Mouse (Mus musculus): ENCODE results near the gene Ethe1. TPM values are rescaled to one million over a fixed set of nuclear protein-coding genes. Genes with fewer than 3 reads are reported as not detected.

Gene Ethe1
- polyA plus RNA-seq, 2 experiments, result 19.9 to 30.7 TPM

DNA sequence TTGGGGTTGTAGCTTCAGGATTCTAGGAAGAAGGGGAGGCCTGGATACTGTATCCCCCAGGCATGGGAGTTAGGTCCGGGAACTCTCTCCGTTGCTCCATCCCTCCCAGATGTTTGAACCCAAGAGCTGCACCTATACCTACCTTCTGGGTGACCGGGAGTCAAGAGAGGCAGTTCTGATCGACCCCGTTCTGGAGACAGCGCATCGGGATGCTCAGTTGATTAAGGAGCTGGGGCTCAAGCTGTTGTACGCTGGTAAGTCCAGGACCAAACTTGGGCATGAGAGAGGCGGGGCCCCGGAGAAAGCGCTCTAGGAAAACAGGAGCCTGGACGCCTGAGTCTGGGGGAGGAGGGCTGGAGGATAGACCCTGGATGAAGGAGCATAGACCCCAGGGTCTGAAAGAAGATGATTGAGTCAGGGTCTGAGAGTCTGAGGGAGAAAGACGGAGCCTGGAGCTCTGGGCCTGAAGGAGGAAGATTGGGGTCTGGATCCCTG is 7.0 kb downstream of the Ethe1 start:
- ATAC-seq (ENCODE audit: low FRiP score, low read depth) (no peak; the same call in 1 of the 2 replicates), DNase-seq (ENCODE audit: low spot score) (no peak)
- TF ChIP-seq POLR2A (IDR thresholded peaks at IDR 0.05; ENCODE audit: borderline replicate concordance, extremely low read depth, insufficient read depth, insufficient read length), result no peak
- peaks cover 12% of the 10 kb centered on the region for H3K4me1 ChIP-seq (ENCODE audit: control insufficient read depth, insufficient read depth, low read length)
- no peaks in the 10 kb centered on the region for H3K27me3 ChIP-seq (ENCODE audit: control insufficient read depth, insufficient read depth, low read length)
- peak overlapping the region; percentile 72 for H3K4me2 ChIP-seq (replicated peaks; ENCODE audit: low read depth, low read length, severe bottlenecking)
- H3K9me3 ChIP-seq (ENCODE audit: control insufficient read depth, low read length), result no peaks in the 10 kb centered on the region
- WGBS, result 2% methylated on average over 13 of the region's 13 CpGs
- peak overlapping the region; percentile 72 for H3K4me3 ChIP-seq (replicated peaks; ENCODE audit: low read length)
- H3K9ac ChIP-seq (ENCODE audit: low read depth, low read length, severe bottlenecking), result peak overlapping the region; percentile 77
- no peaks in the 10 kb centered on the region; the same call in 1 of the 2 replicates for H3K36me3 ChIP-seq (ENCODE audit: control insufficient read depth, insufficient read depth, low read length)
- no peak overlapping the region for H3K27ac ChIP-seq (replicated peaks; ENCODE audit: low read depth, low read length)

DNA sequence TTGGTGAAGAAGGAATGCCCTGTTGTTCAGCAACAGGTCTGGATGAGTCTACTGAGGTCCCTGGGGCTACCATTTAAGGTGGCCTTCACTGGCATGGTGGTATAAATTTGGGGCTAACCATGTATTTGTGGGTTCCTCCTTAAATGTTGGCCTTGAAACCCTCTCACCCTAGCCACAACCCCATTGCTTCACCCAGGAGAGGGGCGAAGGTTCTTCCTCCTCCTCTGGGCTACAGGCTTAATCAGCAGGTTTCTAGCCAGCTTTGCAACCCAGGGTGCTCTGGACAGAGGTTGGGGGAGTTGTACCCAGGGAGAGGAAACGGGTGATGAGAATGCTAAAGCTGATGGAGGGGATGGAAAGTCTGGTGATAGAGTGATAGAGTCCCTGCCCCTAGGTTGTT is 8.1 kb downstream of the Ethe1 start:
- H3K4me3 ChIP-seq (replicated peaks; ENCODE audit: low read length), result no peak overlapping the region
- 63% methylated on average over 2 of the region's 2 CpGs for WGBS
- ATAC-seq (ENCODE audit: low FRiP score, low read depth) (no peak), DNase-seq (ENCODE audit: low spot score) (no peak)
- H3K36me3 ChIP-seq (ENCODE audit: control insufficient read depth, insufficient read depth, low read length), result no peaks in the 10 kb centered on the region; the same call in 1 of the 2 replicates
- H3K27me3 ChIP-seq (ENCODE audit: control insufficient read depth, insufficient read depth, low read length), result no peaks in the 10 kb centered on the region
- no peak overlapping the region for H3K9ac ChIP-seq (ENCODE audit: low read depth, low read length, severe bottlenecking)
- H3K27ac ChIP-seq (replicated peaks; ENCODE audit: low read depth, low read length), result no peak overlapping the region
- TF ChIP-seq POLR2A (IDR thresholded peaks at IDR 0.05; ENCODE audit: borderline replicate concordance, extremely low read depth, insufficient read depth, insufficient read length), result no peak
- H3K9me3 ChIP-seq (ENCODE audit: control insufficient read depth, low read length), result no peaks in the 10 kb centered on the region
- no peak overlapping the region for H3K4me2 ChIP-seq (replicated peaks; ENCODE audit: low read depth, low read length, severe bottlenecking)
- peaks cover 12% of the 10 kb centered on the region for H3K4me1 ChIP-seq (ENCODE audit: control insufficient read depth, insufficient read depth, low read length)

DNA sequence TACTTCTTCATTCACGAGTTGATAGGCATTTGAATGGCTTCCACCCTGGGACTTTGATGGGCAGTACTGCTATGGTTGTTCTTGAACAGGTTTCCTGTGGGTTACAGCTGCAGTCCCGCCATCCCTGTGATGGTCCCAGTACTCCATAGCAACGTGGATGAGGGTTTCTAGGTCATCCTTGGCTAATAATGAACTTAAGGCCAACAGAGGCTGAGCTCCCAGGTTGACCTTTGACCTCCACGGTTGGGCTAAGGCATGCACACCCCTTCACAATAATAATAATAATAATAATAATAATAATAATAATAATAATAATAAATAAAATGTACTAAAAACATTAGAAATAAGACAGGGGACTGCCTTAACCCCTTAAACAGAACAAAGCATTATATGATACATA is 10.8 kb downstream of the Ethe1 start:
- Histone ChIP-seq H3K27me3 (ENCODE audit: control insufficient read depth, insufficient read depth, low read length) (no peaks in the 10 kb centered on the region), H3K4me1 (ENCODE audit: control insufficient read depth, insufficient read depth, low read length) (peaks cover 12% of the 10 kb centered on the region), H3K27ac (replicated peaks; ENCODE audit: low read depth, low read length) (no peak overlapping the region), H3K9me3 (ENCODE audit: control insufficient read depth, low read length) (no peaks in the 10 kb centered on the region), H3K4me3 (replicated peaks; ENCODE audit: low read length) (no peak overlapping the region), H3K9ac (ENCODE audit: low read depth, low read length, severe bottlenecking) (no peak overlapping the region), H3K36me3 (ENCODE audit: control insufficient read depth, insufficient read depth, low read length) (no peaks in the 10 kb centered on the region; the same call in 1 of the 2 replicates), H3K4me2 (replicated peaks; ENCODE audit: low read depth, low read length, severe bottlenecking) (no peak overlapping the region)
- TF ChIP-seq POLR2A (IDR thresholded peaks at IDR 0.05; ENCODE audit: borderline replicate concordance, extremely low read depth, insufficient read depth, insufficient read length), result no peak
- no peak for DNase-seq (ENCODE audit: low spot score)
- 66% methylated on average over 4 of the region's 4 CpGs for WGBS
- ATAC-seq (ENCODE audit: low FRiP score, low read depth), result no peak

DNA sequence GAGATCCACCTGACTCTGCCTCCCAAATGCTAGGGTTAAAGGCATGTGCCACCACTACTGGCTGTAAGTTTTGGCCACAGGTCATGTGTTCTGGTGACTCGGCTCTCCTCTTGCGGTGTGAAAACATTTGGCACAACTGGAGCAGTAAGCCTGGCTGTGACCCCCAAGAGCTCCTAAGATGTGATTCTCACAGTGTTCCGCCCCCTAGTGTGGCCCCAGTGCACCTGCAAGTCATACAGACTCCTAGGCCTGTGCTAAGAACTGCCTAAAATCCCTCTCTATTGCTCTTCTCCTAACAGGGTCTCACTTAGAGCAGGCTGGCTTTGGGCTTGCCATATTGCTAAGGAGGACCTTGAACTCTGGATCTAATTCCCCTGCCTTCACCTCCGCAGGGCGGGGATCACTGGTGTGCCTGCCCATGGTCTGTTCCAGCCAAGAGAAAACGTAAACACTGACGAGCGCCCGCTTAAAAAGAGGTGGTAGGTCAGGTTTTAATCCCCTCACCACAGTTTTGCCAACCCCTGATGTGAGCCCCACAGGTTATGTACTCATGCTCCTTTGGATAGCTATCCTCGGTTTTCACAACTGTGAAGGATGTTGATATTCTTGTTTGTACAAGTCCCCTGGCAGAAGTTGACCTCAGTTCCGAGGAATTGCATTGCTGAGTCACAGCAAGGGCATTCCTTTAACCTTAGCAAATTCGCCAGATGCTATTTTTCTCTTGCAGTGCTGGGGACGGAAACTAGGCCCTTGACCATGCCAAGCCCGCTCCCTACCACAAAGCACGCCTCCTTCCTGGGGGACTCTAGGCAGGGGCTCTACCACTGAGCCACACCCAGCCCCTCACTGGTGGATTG is 12.1 kb downstream of the Ethe1 start:
- Histone ChIP-seq H3K4me3 (replicated peaks; ENCODE audit: low read length) (no peak overlapping the region), H3K4me1 (ENCODE audit: control insufficient read depth, insufficient read depth, low read length) (peaks cover 6% of the 10 kb centered on the region; the same call in 1 of the 2 replicates), H3K9me3 (ENCODE audit: control insufficient read depth, low read length) (no peaks in the 10 kb centered on the region), H3K27ac (replicated peaks; ENCODE audit: low read depth, low read length) (no peak overlapping the region), H3K36me3 (ENCODE audit: control insufficient read depth, insufficient read depth, low read length) (no peaks in the 10 kb centered on the region; the same call in 1 of the 2 replicates), H3K4me2 (replicated peaks; ENCODE audit: low read depth, low read length, severe bottlenecking) (no peak overlapping the region), H3K9ac (ENCODE audit: low read depth, low read length, severe bottlenecking) (no peak overlapping the region), H3K27me3 (ENCODE audit: control insufficient read depth, insufficient read depth, low read length) (no peaks in the 10 kb centered on the region)
- no peak for DNase-seq (ENCODE audit: low spot score)
- no peak for ATAC-seq (ENCODE audit: low FRiP score, low read depth)
- TF ChIP-seq POLR2A (IDR thresholded peaks at IDR 0.05; ENCODE audit: borderline replicate concordance, extremely low read depth, insufficient read depth, insufficient read length), result no peak
- WGBS, result 73% methylated on average over 15 of the region's 15 CpGs

DNA sequence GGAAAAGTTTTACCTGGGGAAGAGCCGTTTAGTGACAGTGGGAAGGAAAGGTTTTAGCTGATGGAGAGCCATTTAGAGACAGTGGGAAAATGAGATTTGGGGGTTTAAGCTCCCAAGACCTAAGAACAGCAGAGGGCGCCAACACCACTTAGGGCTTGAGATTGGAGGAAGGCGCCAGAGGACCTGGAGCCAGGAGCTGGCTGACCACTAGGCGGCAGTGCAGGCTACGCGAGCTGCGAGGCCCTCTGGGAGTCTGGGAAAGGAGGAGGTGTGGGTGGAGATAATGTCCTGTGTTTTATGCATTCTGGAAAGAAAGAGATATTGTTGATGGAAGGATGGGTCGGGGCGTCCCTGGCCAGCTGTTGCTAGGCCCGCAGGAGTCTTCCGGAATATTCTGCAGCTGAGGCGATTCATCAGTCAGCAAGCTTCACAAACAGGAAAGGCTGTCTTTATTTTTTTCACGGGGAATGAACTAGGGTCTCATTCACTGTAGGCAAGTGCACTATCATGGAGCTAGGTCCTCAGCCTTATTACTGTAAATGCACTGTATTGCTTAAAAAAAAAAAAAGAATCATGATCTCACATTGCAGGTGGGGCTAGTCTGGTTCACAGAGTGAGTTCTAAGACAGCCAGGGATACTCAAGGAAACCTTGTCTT is 13.7 kb downstream of the Ethe1 start:
- H3K27me3 ChIP-seq (ENCODE audit: control insufficient read depth, insufficient read depth, low read length), result no peaks in the 10 kb centered on the region

More for the DNA sequence above, 13.7 kb downstream of the Ethe1 start:
- H3K27ac ChIP-seq (replicated peaks; ENCODE audit: low read depth, low read length), result no peak overlapping the region
- H3K36me3 ChIP-seq (ENCODE audit: control insufficient read depth, insufficient read depth, low read length), result no peaks in the 10 kb centered on the region
- 8% methylated on average over 13 of the region's 13 CpGs for WGBS
- DNase-seq (ENCODE audit: low spot score) (peak; percentile 93), ATAC-seq (ENCODE audit: low FRiP score, low read depth) (peak; percentile 87)
- no peaks in the 10 kb centered on the region for H3K4me1 ChIP-seq (ENCODE audit: control insufficient read depth, insufficient read depth, low read length)
- peak overlapping the region; percentile 27; the same call in 1 of the 2 replicates for H3K4me2 ChIP-seq (replicated peaks; ENCODE audit: low read depth, low read length, severe bottlenecking)
- TF ChIP-seq POLR2A (IDR thresholded peaks at IDR 0.05; ENCODE audit: borderline replicate concordance, extremely low read depth, insufficient read depth, insufficient read length), result no peak
- no peak overlapping the region for H3K9ac ChIP-seq (ENCODE audit: low read depth, low read length, severe bottlenecking)
- H3K9me3 ChIP-seq (ENCODE audit: control insufficient read depth, low read length), result no peaks in the 10 kb centered on the region
- H3K4me3 ChIP-seq (replicated peaks; ENCODE audit: low read length), result no peak overlapping the region

Data from limb, embryonic 14.5 days (tissue).